Mouse (Mus musculus) stomach, postnatal 0 days (tissue): ENCODE measurements around the gene Stk4. TPM values are rescaled to one million over a fixed set of nuclear protein-coding genes. Genes with fewer than 3 reads are reported as not detected.
A peak's percentile ranks its signal among the peaks of the same experiment; 100 is the strongest.

Source experiments
- ATAC-seq: fragments of 200-750 bp; cut with Nextera tagmentation; 2 replicates; pipeline ENCODE4 v1.8.0; 2017; ENCODE audit not compliant: low FRiP score, low TSS enrichment
- DNase-seq: peaks from one replicate; pipeline ENCODE4 v3.0.0-alpha.2; 2016; ENCODE audit warnings: low spot score
- H3K27ac ChIP-seq: fragments of 300-500 bp; sonication (generic); replicated peaks from 2 replicates; pipeline ENCODE4 v1.5.1; 2014; ENCODE audit warnings: mild to moderate bottlenecking, control low read depth
- H3K27me3 ChIP-seq: fragments of 300-500 bp; sonication (generic); 2 replicates; pipeline ENCODE4 v1.6.1; 2014; ENCODE audit warnings: low read length; ENCODE audit not compliant: control insufficient read depth, insufficient read depth
- H3K36me3 ChIP-seq: fragments of 300-500 bp; sonication (generic); 2 replicates; pipeline ENCODE4 v1.6.1; 2014; ENCODE audit warnings: low read length, mixed read lengths; ENCODE audit not compliant: control insufficient read depth, insufficient read depth
- H3K4me1 ChIP-seq: fragments of 300-500 bp; sonication (generic); replicated peaks from 2 replicates; pipeline ENCODE4 v1.6.1; 2014; ENCODE audit warnings: antibody characterized with exemption; ENCODE audit not compliant: control insufficient read depth, insufficient read depth
- H3K4me2 ChIP-seq: fragments of 300-500 bp; sonication (generic); replicated peaks from 2 replicates; pipeline ENCODE4 v1.6.1; 2014; ENCODE audit warnings: low read depth, mild to moderate bottlenecking, control low read depth, moderate library complexity
- H3K4me3 ChIP-seq: fragments of 300-500 bp; sonication (generic); 2 replicates; pipeline ENCODE4 v1.5.1; 2014; ENCODE audit warnings: low read depth, low read length, control low read depth
- H3K9ac ChIP-seq: fragments of 300-500 bp; sonication (generic); 2 replicates; pipeline ENCODE4 v1.6.1; 2014; ENCODE audit warnings: mild to moderate bottlenecking, low read length, control low read depth, mixed read lengths
- H3K9me3 ChIP-seq: fragments of 300-500 bp; sonication (generic); 2 replicates; pipeline ENCODE4 v1.6.1; 2016; ENCODE audit warnings: low read length; ENCODE audit not compliant: control insufficient read depth
- CTCF ChIP-seq: IDR thresholded peaks from 2 replicates; pipeline ENCODE4 v1.5.1; 2016; ENCODE audit warnings: antibody characterized with exemption, low read depth, mild to moderate bottlenecking, moderate library complexity
- EP300 ChIP-seq: optimal IDR thresholded peaks from 2 replicates; pipeline ENCODE3; 2016; ENCODE audit warnings: antibody characterized with exemption
- WGBS: fragments of 180-500 bp; shearing (Covaris S2); extraction: QIAGEN DNeasy Blood & Tissue Kit; methylation state at CpG from one replicate; pipeline ENCODE4 v1.1.7; 2014; 5-methylcytosine and 5-hydroxymethylcytosine counted together
- polyA plus RNA-seq: library from polyadenylated mRNA; unstranded; fragments of >200 nt; fragmentation: Nextera tagmentation; extraction: Ambion mirVana; gene quantifications from 2 replicates; pipeline ENCODE4 v1.2.1, GENCODE M21; 2015

Stk4 gene
- polyA plus RNA-seq, 1 experiment from 2014 or later, result 13.6 TPM

GRCm38 (mm10) chr2:164082175-164082574, 12.1 kb downstream of the Stk4 start:
- no peak for ATAC-seq
- Histone ChIP-seq H3K9me3 (no peaks in the 10 kb centered on the region), H3K4me2 (no peak overlapping the region), H3K36me3 (peaks cover 20% of the 10 kb centered on the region), H3K4me1 (no peaks in the 10 kb centered on the region), H3K9ac (no peak overlapping the region), H3K27me3 (no peaks in the 10 kb centered on the region), H3K27ac (no peak overlapping the region), H3K4me3 (no peak overlapping the region)
- 86% methylated on average over 10 of the region's 10 CpGs for WGBS
- no peak for DNase-seq
- TF ChIP-seq EP300, result no peak
- no peak for TF ChIP-seq CTCF

- H3K9ac ChIP-seq, result no peak overlapping the region
- no peaks in the 10 kb centered on the region for H3K9me3 ChIP-seq
- no peaks in the 10 kb centered on the region for H3K27me3 ChIP-seq
- no peak overlapping the region for H3K4me2 ChIP-seq
- no peak for DNase-seq
- peaks cover 23% of the 10 kb centered on the region for H3K36me3 ChIP-seq
- TF ChIP-seq CTCF, result no peak
- no peak for TF ChIP-seq EP300
- H3K4me3 ChIP-seq, result no peak overlapping the region
- H3K4me1 ChIP-seq, result no peaks in the 10 kb centered on the region
- 75% methylated on average over 16 of the region's 19 CpGs for WGBS
- no peak overlapping the region for H3K27ac ChIP-seq
- no peak for ATAC-seq
Observed at GRCm38 (mm10) chr2:164083609-164084341, 13.7 kb downstream of the Stk4 start.

GRCm38 (mm10) chr2:164084342-164084700, 14.2 kb downstream of the Stk4 start:
- ATAC-seq (no peak), DNase-seq (no peak)
- H3K4me3 ChIP-seq, result no peak overlapping the region
- WGBS, result 78% methylated on average over 7 of the region's 7 CpGs
- TF ChIP-seq EP300 (no peak), CTCF (no peak)
- no peak overlapping the region for H3K4me2 ChIP-seq
- H3K4me1 ChIP-seq, result no peaks in the 10 kb centered on the region
- no peaks in the 10 kb centered on the region for H3K9me3 ChIP-seq
- peaks cover 23% of the 10 kb centered on the region for H3K36me3 ChIP-seq
- no peaks in the 10 kb centered on the region for H3K27me3 ChIP-seq
- no peak overlapping the region for H3K27ac ChIP-seq
- no peak overlapping the region for H3K9ac ChIP-seq

- H3K9ac ChIP-seq, result no peak overlapping the region
- no peaks in the 10 kb centered on the region for H3K27me3 ChIP-seq
- ATAC-seq (no peak), DNase-seq (no peak)
- H3K27ac ChIP-seq, result no peak overlapping the region
- no peak for TF ChIP-seq CTCF
- TF ChIP-seq EP300, result no peak
- H3K4me1 ChIP-seq, result no peaks in the 10 kb centered on the region
- H3K4me2 ChIP-seq, result no peak overlapping the region
- H3K36me3 ChIP-seq, result peaks cover 21% of the 10 kb centered on the region
- 89% methylated on average over 6 of the region's 6 CpGs for WGBS
- H3K9me3 ChIP-seq, result no peaks in the 10 kb centered on the region
- no peak overlapping the region for H3K4me3 ChIP-seq
Observed at GRCm38 (mm10) chr2:164087416-164088017, 17.4 kb downstream of the Stk4 start.

- ATAC-seq (no peak), DNase-seq (no peak)
- TF ChIP-seq EP300 (no peak), CTCF (no peak)
- H3K4me2 ChIP-seq, result no peak overlapping the region
- H3K36me3 ChIP-seq, result peaks cover 14% of the 10 kb centered on the region
- H3K27ac ChIP-seq, result no peak overlapping the region
- 93% methylated on average over 4 of the region's 4 CpGs for WGBS
- H3K4me1 ChIP-seq, result no peaks in the 10 kb centered on the region
- no peak overlapping the region for H3K4me3 ChIP-seq
- no peak overlapping the region for H3K9ac ChIP-seq
- H3K27me3 ChIP-seq, result no peaks in the 10 kb centered on the region
- H3K9me3 ChIP-seq, result no peaks in the 10 kb centered on the region
Observed at GRCm38 (mm10) chr2:164089508-164089907, 19.4 kb downstream of the Stk4 start.

GRCm38 (mm10) chr2:164094152-164094551, 24.0 kb downstream of the Stk4 start:
- no peak overlapping the region for H3K9ac ChIP-seq
- H3K27ac ChIP-seq, result no peak overlapping the region
- peaks cover 9% of the 10 kb centered on the region for H3K36me3 ChIP-seq
- H3K9me3 ChIP-seq, result no peaks in the 10 kb centered on the region
- no peaks in the 10 kb centered on the region for H3K4me1 ChIP-seq
- no peaks in the 10 kb centered on the region for H3K27me3 ChIP-seq
- 76% methylated on average over 7 of the region's 7 CpGs for WGBS
- H3K4me3 ChIP-seq, result no peak overlapping the region
- no peak for DNase-seq
- no peak overlapping the region for H3K4me2 ChIP-seq
- TF ChIP-seq CTCF (0 out of 2 replicates have a peak, but pooled peaks have one; percentile 4), EP300 (no peak)
- no peak for ATAC-seq
